Mouse (Mus musculus): ENCODE measurements around the gene Gm20547. TPM values are rescaled to one million over a fixed set of nuclear protein-coding genes. Genes with fewer than 3 reads are reported as not detected.
A peak's percentile ranks its signal among the peaks of the same experiment; 100 is the strongest.

Gm20547 gene
- polyA plus RNA-seq, 1 experiment from 2014 or later: not detected

- peak; percentile 75 for DNase-seq (ENCODE audit: low spot score)
- 37% methylated on average over 3 of the region's 3 CpGs for WGBS
- H3K9ac ChIP-seq (ENCODE audit: low read length): no peak overlapping the region
- H3K9me3 ChIP-seq (ENCODE audit: control insufficient read depth, low read length): no peaks in the 10 kb centered on the region
- peak; percentile 29; the same call in 1 of the 2 replicates for ATAC-seq (replicated peaks; ENCODE audit: low FRiP score, low TSS enrichment, low read depth)
- H3K27me3 ChIP-seq (replicated peaks; ENCODE audit: control insufficient read depth, insufficient read depth, low read length): no peaks in the 10 kb centered on the region
- peaks cover 7% of the 10 kb centered on the region for H3K4me1 ChIP-seq (replicated peaks; ENCODE audit: control insufficient read depth, insufficient read depth, low read length)
- no peak overlapping the region for H3K4me2 ChIP-seq (ENCODE audit: low read length)
- no peak overlapping the region for H3K4me3 ChIP-seq (ENCODE audit: low read depth, low read length)
- H3K36me3 ChIP-seq (ENCODE audit: control insufficient read depth, insufficient read depth, low read length): peaks cover 63% of the 10 kb centered on the region
- no peak overlapping the region for H3K27ac ChIP-seq (ENCODE audit: low read depth)
Measured at GRCm38 (mm10) chr17:34855825-34856224, 26.0 kb downstream of the Gm20547 start.

GRCm38 (mm10) chr17:34854761-34855160, 27.1 kb downstream of the Gm20547 start:
- peaks cover 63% of the 10 kb centered on the region for H3K36me3 ChIP-seq (ENCODE audit: control insufficient read depth, insufficient read depth, low read length)

GRCm38 (mm10) chr17:34853511-34853910, 28.3 kb downstream of the Gm20547 start:
- H3K4me3 ChIP-seq (ENCODE audit: low read depth, low read length): no peak overlapping the region
- peaks cover 10% of the 10 kb centered on the region for H3K4me1 ChIP-seq (replicated peaks; ENCODE audit: control insufficient read depth, insufficient read depth, low read length)
- H3K4me2 ChIP-seq (ENCODE audit: low read length): no peak overlapping the region
- peaks cover 58% of the 10 kb centered on the region for H3K36me3 ChIP-seq (ENCODE audit: control insufficient read depth, insufficient read depth, low read length)
- H3K27ac ChIP-seq (ENCODE audit: low read depth): no peak overlapping the region
- H3K9me3 ChIP-seq (ENCODE audit: control insufficient read depth, low read length): no peaks in the 10 kb centered on the region
- no peaks in the 10 kb centered on the region for H3K27me3 ChIP-seq (replicated peaks; ENCODE audit: control insufficient read depth, insufficient read depth, low read length)
- ATAC-seq (replicated peaks; ENCODE audit: low FRiP score, low TSS enrichment, low read depth): no peak
- WGBS: 79% methylated on average over 8 of the region's 8 CpGs
- no peak for DNase-seq (ENCODE audit: low spot score)
- H3K9ac ChIP-seq (ENCODE audit: low read length): no peak overlapping the region

More at GRCm38 (mm10) chr17:34854761-34855160, 27.1 kb downstream of the Gm20547 start:
- Histone ChIP-seq H3K9ac (ENCODE audit: low read length) (no peak overlapping the region), H3K4me1 (replicated peaks; ENCODE audit: control insufficient read depth, insufficient read depth, low read length) (peaks cover 8% of the 10 kb centered on the region), H3K27me3 (replicated peaks; ENCODE audit: control insufficient read depth, insufficient read depth, low read length) (no peaks in the 10 kb centered on the region), H3K27ac (ENCODE audit: low read depth) (no peak overlapping the region), H3K4me3 (ENCODE audit: low read depth, low read length) (no peak overlapping the region), H3K4me2 (ENCODE audit: low read length) (no peak overlapping the region), H3K9me3 (ENCODE audit: control insufficient read depth, low read length) (no peaks in the 10 kb centered on the region)
- WGBS: 74% methylated on average over 3 of the region's 3 CpGs
- ATAC-seq (replicated peaks; ENCODE audit: low FRiP score, low TSS enrichment, low read depth): no peak
- no peak for DNase-seq (ENCODE audit: low spot score)

GRCm38 (mm10) chr17:34850517-34851125, 31.2 kb downstream of the Gm20547 start:
- Histone ChIP-seq H3K9me3 (ENCODE audit: control insufficient read depth, low read length) (no peaks in the 10 kb centered on the region), H3K36me3 (ENCODE audit: control insufficient read depth, insufficient read depth, low read length) (peaks cover 64% of the 10 kb centered on the region), H3K4me3 (ENCODE audit: low read depth, low read length) (peak overlapping the region; percentile 88), H3K4me1 (replicated peaks; ENCODE audit: control insufficient read depth, insufficient read depth, low read length) (peaks cover 10% of the 10 kb centered on the region), H3K27ac (ENCODE audit: low read depth) (peak overlapping the region; percentile 60), H3K27me3 (replicated peaks; ENCODE audit: control insufficient read depth, insufficient read depth, low read length) (no peaks in the 10 kb centered on the region), H3K9ac (ENCODE audit: low read length) (peak overlapping the region; percentile 73), H3K4me2 (ENCODE audit: low read length) (peak overlapping the region; percentile 74)
- DNase-seq (ENCODE audit: low spot score) (no peak), ATAC-seq (replicated peaks; ENCODE audit: low FRiP score, low TSS enrichment, low read depth) (no peak)
- WGBS: 1% methylated on average over 25 of the region's 25 CpGs

DNA sequence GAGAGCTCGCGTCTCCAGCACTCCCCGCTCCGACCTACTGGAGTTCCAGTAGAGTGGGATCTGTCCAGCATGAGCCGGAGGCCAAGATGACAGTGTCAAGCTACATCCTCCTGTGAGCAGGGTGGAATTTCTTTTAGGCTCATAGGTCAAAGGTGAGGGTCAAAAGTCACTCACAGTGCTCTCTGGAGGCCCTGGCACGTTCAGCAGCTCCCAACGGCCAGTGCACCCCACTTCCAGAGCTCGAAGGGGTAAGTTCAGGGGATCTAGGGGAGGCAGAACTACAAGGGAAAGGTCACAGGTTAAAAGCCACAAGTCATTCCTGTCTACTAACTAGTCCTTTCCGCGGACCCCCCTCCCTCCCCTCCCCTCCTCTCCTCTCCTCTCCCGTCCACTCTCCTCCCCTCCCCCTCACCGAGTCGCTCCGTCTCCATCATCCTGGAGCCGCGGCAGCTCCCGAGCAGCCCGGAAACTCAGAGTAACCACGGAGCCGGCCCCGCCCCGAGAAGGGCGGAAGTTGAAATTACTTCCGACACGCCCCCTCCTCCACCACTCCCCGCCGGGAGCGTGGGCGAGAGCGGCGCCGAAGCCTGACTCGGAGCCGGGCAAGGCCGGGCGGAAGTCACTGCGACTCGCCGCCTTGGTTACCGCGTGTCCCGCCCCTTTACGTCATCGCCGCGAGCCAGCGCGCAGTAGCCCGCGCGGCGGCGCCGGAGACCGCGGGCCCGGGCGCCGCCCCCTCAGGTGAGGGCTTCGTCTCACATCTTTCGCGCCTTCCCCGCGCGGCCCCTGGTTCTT, 31.9 kb downstream of the Gm20547 start, which contains the start of the genes Skiv2l and Nelfe:
TSS of gene Skiv2l (minus strand) at position 489 of the 795 bp plus-strand sequence.
TSS of gene Nelfe (plus strand) at position 670 of the 795 bp plus-strand sequence.
- DNase-seq (ENCODE audit: low spot score) (peak; percentile 97), ATAC-seq (replicated peaks; ENCODE audit: low FRiP score, low TSS enrichment, low read depth) (peak; percentile 97)
- WGBS: under 1% methylated on average over 65 of the region's 65 CpGs
- Histone ChIP-seq H3K4me2 (ENCODE audit: low read length) (peak within 1 kb of the TSS; percentile 79), H3K36me3 (ENCODE audit: control insufficient read depth, insufficient read depth, low read length) (peaks cover 64% of the 10 kb centered on the region), H3K9ac (ENCODE audit: low read length) (peak within 1 kb of the TSS; percentile 73), H3K4me1 (replicated peaks; ENCODE audit: control insufficient read depth, insufficient read depth, low read length) (peaks cover 10% of the 10 kb centered on the region), H3K4me3 (ENCODE audit: low read depth, low read length) (peak within 1 kb of the TSS; percentile 88), H3K27me3 (replicated peaks; ENCODE audit: control insufficient read depth, insufficient read depth, low read length) (no peaks in the 10 kb centered on the region), H3K27ac (ENCODE audit: low read depth) (peak within 1 kb of the TSS; percentile 60), H3K9me3 (ENCODE audit: control insufficient read depth, low read length) (no peaks in the 10 kb centered on the region)

DNA sequence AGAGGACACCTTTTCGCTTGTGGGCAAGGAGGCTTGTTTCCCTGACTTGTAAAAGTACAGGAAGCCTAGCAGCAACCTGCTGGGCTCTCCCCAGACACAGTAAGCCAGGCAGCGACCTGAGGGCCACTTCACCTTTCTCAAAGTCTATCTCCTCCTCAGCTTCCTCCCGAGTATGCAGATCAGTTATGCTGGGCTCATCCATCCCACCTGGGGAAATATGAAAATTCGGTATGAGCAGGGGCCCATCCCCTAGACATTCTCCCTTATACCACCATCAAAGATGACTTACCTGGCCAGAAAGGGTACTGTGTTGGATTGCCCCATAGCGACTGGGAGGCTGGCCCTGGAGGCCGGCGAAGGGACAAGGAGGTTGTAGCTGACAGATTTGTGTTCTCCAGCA, 34.2 kb downstream of the Gm20547 start:
- Histone ChIP-seq H3K9me3 (ENCODE audit: control insufficient read depth, low read length) (no peaks in the 10 kb centered on the region), H3K4me1 (replicated peaks; ENCODE audit: control insufficient read depth, insufficient read depth, low read length) (peaks cover 10% of the 10 kb centered on the region), H3K9ac (ENCODE audit: low read length) (no peak overlapping the region), H3K4me2 (ENCODE audit: low read length) (no peak overlapping the region), H3K27me3 (replicated peaks; ENCODE audit: control insufficient read depth, insufficient read depth, low read length) (no peaks in the 10 kb centered on the region), H3K36me3 (ENCODE audit: control insufficient read depth, insufficient read depth, low read length) (peaks cover 64% of the 10 kb centered on the region), H3K27ac (ENCODE audit: low read depth) (no peak overlapping the region), H3K4me3 (ENCODE audit: low read depth, low read length) (no peak overlapping the region)
- ATAC-seq (replicated peaks; ENCODE audit: low FRiP score, low TSS enrichment, low read depth): no peak
- DNase-seq (ENCODE audit: low spot score): no peak
- 94% methylated on average over 7 of the region's 7 CpGs for WGBS

- Histone ChIP-seq H3K9ac (ENCODE audit: low read length) (no peak overlapping the region), H3K4me2 (ENCODE audit: low read length) (no peak overlapping the region), H3K4me3 (ENCODE audit: low read depth, low read length) (no peak overlapping the region), H3K9me3 (ENCODE audit: control insufficient read depth, low read length) (no peaks in the 10 kb centered on the region), H3K4me1 (replicated peaks; ENCODE audit: control insufficient read depth, insufficient read depth, low read length) (peaks cover 10% of the 10 kb centered on the region), H3K27me3 (replicated peaks; ENCODE audit: control insufficient read depth, insufficient read depth, low read length) (no peaks in the 10 kb centered on the region), H3K27ac (ENCODE audit: low read depth) (no peak overlapping the region), H3K36me3 (ENCODE audit: control insufficient read depth, insufficient read depth, low read length) (peaks cover 64% of the 10 kb centered on the region)
- no peak for ATAC-seq (replicated peaks; ENCODE audit: low FRiP score, low TSS enrichment, low read depth)
- WGBS: 91% methylated on average over 6 of the region's 6 CpGs
- DNase-seq (ENCODE audit: low spot score): no peak
Measured at GRCm38 (mm10) chr17:34847192-34847591, 34.6 kb downstream of the Gm20547 start.

DNA sequence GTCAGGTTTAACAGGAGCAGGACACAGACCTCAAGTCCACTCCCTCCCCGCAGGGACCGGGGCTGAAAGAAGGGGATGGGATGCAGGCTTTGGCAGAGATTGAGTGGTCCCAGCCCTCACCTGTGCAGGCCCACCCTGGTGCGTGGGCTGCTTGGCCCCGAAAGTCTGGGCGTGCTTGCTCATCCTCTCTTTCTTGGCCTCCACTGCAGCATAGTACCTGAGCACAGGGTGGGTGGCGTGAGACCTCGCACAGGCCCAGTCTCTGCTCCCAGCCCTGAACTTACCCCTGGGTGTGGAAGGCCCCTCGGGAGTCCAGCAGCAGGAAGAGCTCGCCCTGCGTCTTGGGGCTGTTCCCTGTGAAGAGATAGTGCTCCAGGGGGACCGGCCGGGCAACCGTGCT, 37.0 kb downstream of the Gm20547 start:
- whole genome bisulfite sequencing: 92% methylated on average over 13 of the region's 13 CpGs

More for the DNA sequence above, 37.0 kb downstream of the Gm20547 start:
- no peaks in the 10 kb centered on the region for H3K27me3 ChIP-seq (replicated peaks; ENCODE audit: control insufficient read depth, insufficient read depth, low read length)
- no peak overlapping the region for H3K4me3 ChIP-seq (ENCODE audit: low read depth, low read length)
- no peak overlapping the region for H3K9ac ChIP-seq (ENCODE audit: low read length)
- DNase-seq (ENCODE audit: low spot score): no peak
- peaks cover 3% of the 10 kb centered on the region; the same call in 1 of the 2 replicates for H3K4me1 ChIP-seq (replicated peaks; ENCODE audit: control insufficient read depth, insufficient read depth, low read length)
- H3K27ac ChIP-seq (ENCODE audit: low read depth): no peak overlapping the region
- no peak overlapping the region for H3K4me2 ChIP-seq (ENCODE audit: low read length)
- H3K9me3 ChIP-seq (ENCODE audit: control insufficient read depth, low read length): no peaks in the 10 kb centered on the region
- ATAC-seq (replicated peaks; ENCODE audit: low FRiP score, low TSS enrichment, low read depth): no peak
- peaks cover 80% of the 10 kb centered on the region for H3K36me3 ChIP-seq (ENCODE audit: control insufficient read depth, insufficient read depth, low read length)

Data from intestine, embryonic 14.5 days (tissue).